Mouse (Mus musculus): Measurements from ENCODE around the gene Cnga3. TPM values are rescaled to one million over a fixed set of nuclear protein-coding genes. Genes with fewer than 3 reads are reported as not detected.

Gene Cnga3
- polyA plus RNA-seq, 1 experiment: not detected

- DNase-seq: no peak
- 87% methylated on average over 4 of the region's 4 CpGs for whole genome bisulfite sequencing
- H3K4me3 ChIP-seq (ENCODE audit: insufficient read depth, low read depth, low read length): no peak overlapping the region
- H3K36me3 ChIP-seq (ENCODE audit: control insufficient read depth, insufficient read depth, low read length): no peaks in the 10 kb centered on the region
- H3K27ac ChIP-seq (ENCODE audit: insufficient read depth, low read depth, low read length): no peak overlapping the region
- no peak for TF ChIP-seq CTCF (conservative IDR thresholded peaks at IDR 0.05; ENCODE audit: insufficient read depth, insufficient read length, low read depth, low read length)
- no peak for TF ChIP-seq POLR2A (IDR thresholded peaks at IDR 0.05; ENCODE audit: low read depth, low read length)
- H3K4me1 ChIP-seq (ENCODE audit: control insufficient read depth, insufficient read depth, low read length): no peaks in the 10 kb centered on the region
- H3K27me3 ChIP-seq (replicated peaks; ENCODE audit: control insufficient read depth, insufficient read depth, low read length): no peaks in the 10 kb centered on the region
Observed at GRCm38 (mm10) chr1:37201406-37201805, 12.8 kb upstream of the Cnga3 start.

GRCm38 (mm10) chr1:37207743-37208142 is 6.5 kb upstream of the Cnga3 start:
- TF ChIP-seq POLR2A (IDR thresholded peaks at IDR 0.05; ENCODE audit: low read depth, low read length): no peak
- TF ChIP-seq CTCF (conservative IDR thresholded peaks at IDR 0.05; ENCODE audit: insufficient read depth, insufficient read length, low read depth, low read length): no peak
- Histone ChIP-seq H3K36me3 (ENCODE audit: control insufficient read depth, insufficient read depth, low read length) (no peaks in the 10 kb centered on the region), H3K4me3 (ENCODE audit: insufficient read depth, low read depth, low read length) (no peak overlapping the region), H3K27me3 (replicated peaks; ENCODE audit: control insufficient read depth, insufficient read depth, low read length) (no peaks in the 10 kb centered on the region), H3K4me1 (ENCODE audit: control insufficient read depth, insufficient read depth, low read length) (no peaks in the 10 kb centered on the region), H3K27ac (ENCODE audit: insufficient read depth, low read depth, low read length) (no peak overlapping the region)
- WGBS: 35% methylated on average over 8 of the region's 8 CpGs
- DNase-seq: no peak

GRCm38 (mm10) chr1:37212375-37212774 is 1.9 kb upstream of the Cnga3 start:
- TF ChIP-seq CTCF (conservative IDR thresholded peaks at IDR 0.05; ENCODE audit: insufficient read depth, insufficient read length, low read depth, low read length) (no peak), POLR2A (IDR thresholded peaks at IDR 0.05; ENCODE audit: low read depth, low read length) (no peak)
- H3K27me3 ChIP-seq (replicated peaks; ENCODE audit: control insufficient read depth, insufficient read depth, low read length): no peaks in the 10 kb centered on the region
- H3K4me3 ChIP-seq (ENCODE audit: insufficient read depth, low read depth, low read length): no peak overlapping the region
- no peak for DNase-seq
- WGBS: 91% methylated on average over 9 of the region's 9 CpGs
- no peak overlapping the region for H3K27ac ChIP-seq (ENCODE audit: insufficient read depth, low read depth, low read length)
- H3K4me1 ChIP-seq (ENCODE audit: control insufficient read depth, insufficient read depth, low read length): no peaks in the 10 kb centered on the region
- H3K36me3 ChIP-seq (ENCODE audit: control insufficient read depth, insufficient read depth, low read length): no peaks in the 10 kb centered on the region

- no peaks in the 10 kb centered on the region for H3K36me3 ChIP-seq (ENCODE audit: control insufficient read depth, insufficient read depth, low read length)
- 8% methylated on average over 14 of the region's 14 CpGs for WGBS
- no peaks in the 10 kb centered on the region for H3K27me3 ChIP-seq (replicated peaks; ENCODE audit: control insufficient read depth, insufficient read depth, low read length)
- no peak for TF ChIP-seq CTCF (conservative IDR thresholded peaks at IDR 0.05; ENCODE audit: insufficient read depth, insufficient read length, low read depth, low read length)
- no peak for TF ChIP-seq POLR2A (IDR thresholded peaks at IDR 0.05; ENCODE audit: low read depth, low read length)
- no peak overlapping the region for H3K4me3 ChIP-seq (ENCODE audit: insufficient read depth, low read depth, low read length)
- H3K4me1 ChIP-seq (ENCODE audit: control insufficient read depth, insufficient read depth, low read length): no peaks in the 10 kb centered on the region
- DNase-seq: peak; percentile 44
- no peak overlapping the region for H3K27ac ChIP-seq (ENCODE audit: insufficient read depth, low read depth, low read length)
Observed at GRCm38 (mm10) chr1:37218386-37218785, 4.2 kb downstream of the Cnga3 start.

GRCm38 (mm10) chr1:37219593-37219992 is 5.4 kb downstream of the Cnga3 start:
- no peaks in the 10 kb centered on the region for H3K27me3 ChIP-seq (replicated peaks; ENCODE audit: control insufficient read depth, insufficient read depth, low read length)
- no peaks in the 10 kb centered on the region for H3K36me3 ChIP-seq (ENCODE audit: control insufficient read depth, insufficient read depth, low read length)
- no peak for DNase-seq
- no peak overlapping the region for H3K4me3 ChIP-seq (ENCODE audit: insufficient read depth, low read depth, low read length)
- TF ChIP-seq POLR2A (IDR thresholded peaks at IDR 0.05; ENCODE audit: low read depth, low read length) (no peak), CTCF (conservative IDR thresholded peaks at IDR 0.05; ENCODE audit: insufficient read depth, insufficient read length, low read depth, low read length) (no peak)
- H3K27ac ChIP-seq (ENCODE audit: insufficient read depth, low read depth, low read length): no peak overlapping the region
- WGBS: 85% methylated on average over 5 of the region's 5 CpGs
- H3K4me1 ChIP-seq (ENCODE audit: control insufficient read depth, insufficient read depth, low read length): no peaks in the 10 kb centered on the region

GRCm38 (mm10) chr1:37220134-37220907 is 6.1 kb downstream of the Cnga3 start:
- no peaks in the 10 kb centered on the region for H3K27me3 ChIP-seq (replicated peaks; ENCODE audit: control insufficient read depth, insufficient read depth, low read length)
- no peak overlapping the region for H3K27ac ChIP-seq (ENCODE audit: insufficient read depth, low read depth, low read length)
- no peaks in the 10 kb centered on the region for H3K4me1 ChIP-seq (ENCODE audit: control insufficient read depth, insufficient read depth, low read length)
- TF ChIP-seq CTCF (conservative IDR thresholded peaks at IDR 0.05; ENCODE audit: insufficient read depth, insufficient read length, low read depth, low read length) (no peak), POLR2A (IDR thresholded peaks at IDR 0.05; ENCODE audit: low read depth, low read length) (no peak)
- no peak for DNase-seq
- no peaks in the 10 kb centered on the region for H3K36me3 ChIP-seq (ENCODE audit: control insufficient read depth, insufficient read depth, low read length)
- H3K4me3 ChIP-seq (ENCODE audit: insufficient read depth, low read depth, low read length): no peak overlapping the region
- WGBS: 58% methylated on average over 6 of the region's 6 CpGs

GRCm38 (mm10) chr1:37222002-37222401 is 7.8 kb downstream of the Cnga3 start:
- WGBS: 69% methylated on average over 7 of the region's 7 CpGs
- H3K4me1 ChIP-seq (ENCODE audit: control insufficient read depth, insufficient read depth, low read length): no peaks in the 10 kb centered on the region

More at GRCm38 (mm10) chr1:37222002-37222401, 7.8 kb downstream of the Cnga3 start:
- TF ChIP-seq POLR2A (IDR thresholded peaks at IDR 0.05; ENCODE audit: low read depth, low read length) (no peak), CTCF (conservative IDR thresholded peaks at IDR 0.05; ENCODE audit: insufficient read depth, insufficient read length, low read depth, low read length) (no peak)
- Histone ChIP-seq H3K4me3 (ENCODE audit: insufficient read depth, low read depth, low read length) (no peak overlapping the region), H3K27ac (ENCODE audit: insufficient read depth, low read depth, low read length) (no peak overlapping the region), H3K27me3 (replicated peaks; ENCODE audit: control insufficient read depth, insufficient read depth, low read length) (no peaks in the 10 kb centered on the region), H3K36me3 (ENCODE audit: control insufficient read depth, insufficient read depth, low read length) (no peaks in the 10 kb centered on the region)
- DNase-seq: no peak
